Mouse (Mus musculus) heart, embryonic 15.5 days (tissue): ENCODE data around the gene H2-Ob. TPM values are rescaled to one million over a fixed set of nuclear protein-coding genes. Genes with fewer than 3 reads are reported as not detected.

Experiments used
- ATAC-seq: fragments of 200-750 bp; cut with Nextera tagmentation; replicated peaks from 2 replicates; pipeline ENCODE4 v1.8.0; 2017; ENCODE audit warnings: low read depth, moderate TSS enrichment; ENCODE audit not compliant: insufficient number of reproducible peaks, insufficient read depth, low FRiP score
- H3K27ac ChIP-seq: fragments of 300-500 bp; sonication (generic); 2 replicates; pipeline ENCODE4 v1.5.1; 2015; ENCODE audit warnings: mild to moderate bottlenecking, inconsistent platforms
- H3K27me3 ChIP-seq: fragments of 300-500 bp; sonication (generic); 2 replicates; pipeline ENCODE4 v1.6.1; 2015; ENCODE audit warnings: inconsistent platforms
- H3K36me3 ChIP-seq: fragments of 300-500 bp; sonication (generic); 2 replicates; pipeline ENCODE4 v1.6.1; 2015; ENCODE audit warnings: mild to moderate bottlenecking, inconsistent platforms
- H3K4me1 ChIP-seq: fragments of 300-500 bp; sonication (generic); replicated peaks from 2 replicates; pipeline ENCODE4 v1.6.1; 2015; ENCODE audit warnings: inconsistent platforms
- H3K4me2 ChIP-seq: fragments of 300-500 bp; sonication (generic); 2 replicates; pipeline ENCODE4 v1.6.1; 2015; ENCODE audit warnings: inconsistent platforms, mild to moderate bottlenecking, moderate library complexity
- H3K4me3 ChIP-seq: fragments of 300-500 bp; sonication (generic); 2 replicates; pipeline ENCODE4 v1.5.1; 2015; ENCODE audit warnings: mild to moderate bottlenecking, inconsistent platforms
- H3K9ac ChIP-seq: fragments of 300-500 bp; sonication (generic); 2 replicates; pipeline ENCODE4 v1.6.1; 2015; ENCODE audit warnings: mild to moderate bottlenecking, inconsistent platforms
- H3K9me3 ChIP-seq: fragments of 300-500 bp; sonication (generic); replicated peaks from 2 replicates; pipeline ENCODE4 v1.6.1; 2016; ENCODE audit warnings: inconsistent platforms
- WGBS: fragments of 180-500 bp; shearing (Covaris S2); methylation state at CpG from one replicate; pipeline ENCODE4 v1.1.7; 2015; ENCODE audit warnings: mixed read lengths; 5-methylcytosine and 5-hydroxymethylcytosine counted together
- polyA plus RNA-seq: library from polyadenylated mRNA; unstranded; fragments of >200 nt; fragmentation: Nextera tagmentation; extraction: Ambion mirVana; gene quantifications from 2 replicates; pipeline ENCODE4 v1.2.1, GENCODE M21; 2015

Gene H2-Ob
- polyA plus RNA-seq, 1 experiment from 2014 or later: 0.14 TPM

- peak overlapping the region; percentile 65 for H3K4me3 ChIP-seq
- peak overlapping the region; percentile 99 for H3K4me2 ChIP-seq
- H3K36me3 ChIP-seq: no peaks in the 10 kb centered on the region
- H3K4me1 ChIP-seq: peaks cover 20% of the 10 kb centered on the region
- H3K27ac ChIP-seq: no peak overlapping the region
- peak overlapping the region; percentile 65 for H3K9ac ChIP-seq
- H3K27me3 ChIP-seq: peaks cover 25% of the 10 kb centered on the region
- under 1% methylated on average over 92 of the region's 93 CpGs for WGBS
- H3K9me3 ChIP-seq: no peaks in the 10 kb centered on the region
- peak; percentile 32; the same call in 1 of the 2 replicates for ATAC-seq
These were observed 26.0 kb downstream of the H2-Ob start for GRCm38 (mm10) chr17:34264452-34265351.

GRCm38 (mm10) chr17:34268262-34268661 lies 29.6 kb downstream of the H2-Ob start:
- Histone ChIP-seq H3K27ac (no peak overlapping the region), H3K4me1 (peaks cover 14% of the 10 kb centered on the region), H3K9ac (no peak overlapping the region), H3K27me3 (peaks cover 18% of the 10 kb centered on the region), H3K36me3 (no peaks in the 10 kb centered on the region), H3K4me2 (no peak overlapping the region), H3K9me3 (no peaks in the 10 kb centered on the region), H3K4me3 (no peak overlapping the region)
- WGBS: 63% methylated on average over 2 of the region's 2 CpGs
- no peak for ATAC-seq

- no peaks in the 10 kb centered on the region for H3K9me3 ChIP-seq
- WGBS: 87% methylated on average over 2 of the region's 2 CpGs
These were observed 30.0 kb downstream of the H2-Ob start for GRCm38 (mm10) chr17:34268748-34269147.

GRCm38 (mm10) chr17:34269817-34270216 lies 31.1 kb downstream of the H2-Ob start:
- 68% methylated on average over 4 of the region's 4 CpGs for WGBS

More at GRCm38 (mm10) chr17:34268748-34269147, 30.0 kb downstream of the H2-Ob start:
- no peak overlapping the region for H3K27ac ChIP-seq
- H3K4me3 ChIP-seq: no peak overlapping the region
- peaks cover 10% of the 10 kb centered on the region for H3K4me1 ChIP-seq
- peaks cover 13% of the 10 kb centered on the region for H3K27me3 ChIP-seq
- no peak overlapping the region for H3K9ac ChIP-seq
- no peak for ATAC-seq
- H3K4me2 ChIP-seq: no peak overlapping the region
- H3K36me3 ChIP-seq: no peaks in the 10 kb centered on the region

GRCm38 (mm10) chr17:34270230-34270629 lies 31.5 kb downstream of the H2-Ob start:
- peaks cover 4% of the 10 kb centered on the region for H3K27me3 ChIP-seq
- H3K4me2 ChIP-seq: no peak overlapping the region
- no peak overlapping the region for H3K27ac ChIP-seq
- 75% methylated on average over 2 of the region's 2 CpGs for WGBS
- H3K9me3 ChIP-seq: no peaks in the 10 kb centered on the region
- ATAC-seq: no peak
- no peak overlapping the region for H3K4me3 ChIP-seq
- no peak overlapping the region for H3K9ac ChIP-seq
- H3K4me1 ChIP-seq: peaks cover under 1% of the 10 kb centered on the region; the same call in 1 of the 2 replicates
- no peaks in the 10 kb centered on the region for H3K36me3 ChIP-seq

More at GRCm38 (mm10) chr17:34269817-34270216, 31.1 kb downstream of the H2-Ob start:
- Histone ChIP-seq H3K9ac (no peak overlapping the region), H3K4me3 (no peak overlapping the region), H3K9me3 (no peaks in the 10 kb centered on the region), H3K4me2 (no peak overlapping the region), H3K4me1 (peaks cover 4% of the 10 kb centered on the region), H3K27ac (no peak overlapping the region), H3K36me3 (no peaks in the 10 kb centered on the region), H3K27me3 (peaks cover 8% of the 10 kb centered on the region)
- ATAC-seq: no peak

GRCm38 (mm10) chr17:34270940-34271339 lies 32.2 kb downstream of the H2-Ob start:
- Histone ChIP-seq H3K27ac (no peak overlapping the region), H3K36me3 (no peaks in the 10 kb centered on the region), H3K9me3 (no peaks in the 10 kb centered on the region), H3K4me2 (no peak overlapping the region), H3K27me3 (no peaks in the 10 kb centered on the region; the same call in 1 of the 2 replicates), H3K4me3 (no peak overlapping the region), H3K9ac (no peak overlapping the region), H3K4me1 (no peaks in the 10 kb centered on the region)
- ATAC-seq: no peak
- WGBS: 80% methylated on average over 2 of the region's 2 CpGs

GRCm38 (mm10) chr17:34272102-34272501 lies 33.4 kb downstream of the H2-Ob start:
- no peak overlapping the region for H3K27ac ChIP-seq
- H3K9ac ChIP-seq: no peak overlapping the region
- 87% methylated on average over 1 of the region's 1 CpGs for WGBS
- no peak overlapping the region for H3K4me2 ChIP-seq
- 0 out of 2 replicates have a peak, but pooled peaks cover 3% of the 10 kb centered on the region for H3K9me3 ChIP-seq
- H3K4me3 ChIP-seq: no peak overlapping the region
- no peaks in the 10 kb centered on the region for H3K4me1 ChIP-seq
- no peaks in the 10 kb centered on the region for H3K36me3 ChIP-seq
- ATAC-seq: no peak
- H3K27me3 ChIP-seq: no peaks in the 10 kb centered on the region

- Histone ChIP-seq H3K36me3 (no peaks in the 10 kb centered on the region), H3K27me3 (no peaks in the 10 kb centered on the region; the same call in 1 of the 2 replicates), H3K4me3 (no peak overlapping the region), H3K9ac (no peak overlapping the region), H3K4me1 (no peaks in the 10 kb centered on the region), H3K9me3 (0 out of 2 replicates have a peak, but pooled peaks cover 3% of the 10 kb centered on the region), H3K27ac (no peak overlapping the region), H3K4me2 (no peak overlapping the region)
- no peak; the same call in 1 of the 2 replicates for ATAC-seq
- 65% methylated on average over 1 of the region's 1 CpGs for WGBS
These were observed 41.9 kb downstream of the H2-Ob start for GRCm38 (mm10) chr17:34280499-34281038.

GRCm38 (mm10) chr17:34281836-34282235 lies 43.1 kb downstream of the H2-Ob start:
- Histone ChIP-seq H3K36me3 (no peaks in the 10 kb centered on the region), H3K9me3 (no peaks in the 10 kb centered on the region), H3K9ac (no peak overlapping the region), H3K4me1 (no peaks in the 10 kb centered on the region), H3K27me3 (no peaks in the 10 kb centered on the region; the same call in 1 of the 2 replicates), H3K27ac (no peak overlapping the region), H3K4me3 (no peak overlapping the region), H3K4me2 (no peak overlapping the region)
- 67% methylated on average over 1 of the region's 1 CpGs for WGBS
- no peak for ATAC-seq

- Histone ChIP-seq H3K4me3 (no peak overlapping the region), H3K9me3 (no peaks in the 10 kb centered on the region), H3K27me3 (no peaks in the 10 kb centered on the region; the same call in 1 of the 2 replicates), H3K4me2 (no peak overlapping the region), H3K9ac (no peak overlapping the region), H3K36me3 (no peaks in the 10 kb centered on the region), H3K4me1 (no peaks in the 10 kb centered on the region), H3K27ac (no peak overlapping the region)
- WGBS: 62% methylated on average over 4 of the region's 4 CpGs
- no peak for ATAC-seq
These were observed 46.7 kb downstream of the H2-Ob start for GRCm38 (mm10) chr17:34285371-34285770.

GRCm38 (mm10) chr17:34285848-34286247 lies 47.1 kb downstream of the H2-Ob start:
- WGBS: 40% methylated on average over 4 of the region's 4 CpGs
- no peaks in the 10 kb centered on the region; the same call in 1 of the 2 replicates for H3K27me3 ChIP-seq
- H3K4me1 ChIP-seq: no peaks in the 10 kb centered on the region
- H3K9me3 ChIP-seq: no peaks in the 10 kb centered on the region
- H3K36me3 ChIP-seq: no peaks in the 10 kb centered on the region
- ATAC-seq: no peak
- no peak overlapping the region for H3K4me3 ChIP-seq
- no peak overlapping the region for H3K4me2 ChIP-seq
- H3K27ac ChIP-seq: no peak overlapping the region
- H3K9ac ChIP-seq: no peak overlapping the region
